ENCODE assay signal across 7 mouse cellular contexts in genomic region chr16:94328881-94329867, GRCm38 (mm10). TPM values are rescaled to one million over a fixed set of nuclear protein-coding genes. Genes with fewer than 3 reads are reported as not detected.
DNase-seq lines count a peak whose midpoint lies in the region; ATAC-seq and TF ChIP-seq lines count a peak whose summit lies in the region.

No protein-coding gene starts in this region.

- peaks cover 0 to 1% of the 10 kb centered on the region in 2 experiments for H3K36me3 ChIP-seq in CH12.LX (replicated peaks in 1 of 2; ENCODE audit: control insufficient read depth in 1 of 2, insufficient read depth in 1 of 2, low read length in 1 of 2)
- H3K36me3 ChIP-seq in forebrain, embryonic 15.5 days, result no peaks in the 10 kb centered on the region
- H3K36me3 ChIP-seq in liver, embryonic 13.5 days, result no peaks in the 10 kb centered on the region
- no peaks in the 10 kb centered on the region for H3K36me3 ChIP-seq in stomach, embryonic 14.5 days (ENCODE audit: control insufficient read depth, insufficient read depth, low read length)

- dilution Hi-C loops in CH12.LX (cut with MboI; ENCODE audit: extremely low pct_ligation_motif_present, extremely low pct_unique_long_range_greater_than_20kb, low sequenced_read_pairs), result no loop called here

- no peaks in the 10 kb centered on the region for H3K79me2 ChIP-seq in CH12.LX (replicated peaks; ENCODE audit: control insufficient read depth, extremely low read depth, insufficient read depth, poor library complexity, severe bottlenecking)

- peak overlapping the region; percentile 42 for H3K27ac ChIP-seq in CH12.LX (ENCODE audit: insufficient read depth, low read depth)
- no peak overlapping the region for H3K27ac ChIP-seq in forebrain, embryonic 15.5 days (replicated peaks)
- no peak overlapping the region for H3K27ac ChIP-seq in liver, embryonic 13.5 days
- no peak overlapping the region for H3K27ac ChIP-seq in stomach, embryonic 14.5 days (ENCODE audit: low read length)

- H3K4me1 ChIP-seq in CH12.LX (ENCODE audit: control insufficient read depth in 1 of 2, insufficient read depth in 2 of 2), result peaks cover 7 to 38% of the 10 kb centered on the region in 2 experiments
- H3K4me1 ChIP-seq in forebrain, embryonic 15.5 days, result peaks cover 31% of the 10 kb centered on the region
- H3K4me1 ChIP-seq in liver, embryonic 13.5 days (replicated peaks), result peaks cover 36% of the 10 kb centered on the region
- H3K4me1 ChIP-seq in stomach, embryonic 14.5 days (ENCODE audit: control insufficient read depth, insufficient read depth, low read length), result no peaks in the 10 kb centered on the region; the same call in 1 of the 2 replicates

- H3K27me3 ChIP-seq in CH12.LX (replicated peaks), result no peaks in the 10 kb centered on the region
- peaks cover 16% of the 10 kb centered on the region for H3K27me3 ChIP-seq in forebrain, embryonic 15.5 days
- H3K27me3 ChIP-seq in liver, embryonic 13.5 days, result peaks cover 32% of the 10 kb centered on the region
- no peaks in the 10 kb centered on the region for H3K27me3 ChIP-seq in stomach, embryonic 14.5 days (ENCODE audit: control insufficient read depth, insufficient read depth, low read length)

- ATAC-seq in forebrain, embryonic 15.5 days (replicated peaks), result no peak
- no peak for ATAC-seq in liver, embryonic 13.5 days (ENCODE audit: low read depth)
- no peak for ATAC-seq in stomach, embryonic 14.5 days (ENCODE audit: insufficient number of reproducible peaks, insufficient read depth, low FRiP score, low read depth)

- H3K9me3 ChIP-seq in CH12.LX (replicated peaks; ENCODE audit: low read length), result no peaks in the 10 kb centered on the region
- no peaks in the 10 kb centered on the region for H3K9me3 ChIP-seq in forebrain, embryonic 15.5 days
- no peaks in the 10 kb centered on the region for H3K9me3 ChIP-seq in liver, embryonic 13.5 days (replicated peaks)
- no peaks in the 10 kb centered on the region for H3K9me3 ChIP-seq in stomach, embryonic 14.5 days (ENCODE audit: control insufficient read depth, low read depth, low read length)

- 7% methylated on average over 25 of the region's 25 CpGs for WGBS in forebrain, embryonic 15.5 days
- 20% methylated on average over 25 of the region's 25 CpGs for WGBS in liver, embryonic 13.5 days (ENCODE audit: insufficient replicate concordance)
- WGBS in stomach, embryonic 14.5 days, result 13% methylated on average over 25 of the region's 25 CpGs

- TF ChIP-seq POLR2A in CH12.LX (IDR thresholded peaks at IDR 0.05; ENCODE audit: low read depth, low read length), result peak; percentile 32; the same call in 1 of the 2 replicates

- TF ChIP-seq EP300 in CH12.LX (IDR thresholded peaks at IDR 0.05; ENCODE audit: low read length), result no peak

- H3K4me3 ChIP-seq in CH12.LX (replicated peaks in 1 of 3; ENCODE audit: low read depth in 2 of 3, low read length in 2 of 3, poor library complexity in 1 of 3), result peak overlapping the region in 2 of 3 experiments; percentile 21 to 66
- H3K4me3 ChIP-seq in forebrain, embryonic 15.5 days, result peak overlapping the region; percentile 40
- peak overlapping the region; percentile 63 for H3K4me3 ChIP-seq in liver, embryonic 13.5 days (replicated peaks)
- peak overlapping the region; percentile 45 for H3K4me3 ChIP-seq in stomach, embryonic 14.5 days (ENCODE audit: low read depth, low read length)

- DNase-seq in B cell, adult 2 months, result peak; percentile 39 to 43
- DNase-seq in CH12.LX (ENCODE audit: extremely low read depth), result peak; percentile 45
- DNase-seq in liver, embryonic 13.5 days, result no peak
- DNase-seq in spleen, adult 12 weeks (ENCODE audit: low spot score), result no peak
- no peak for DNase-seq in thymus, postnatal 10 days (ENCODE audit: low spot score in 2 of 2)

- peak overlapping the region; percentile 55 for H3K9ac ChIP-seq in CH12.LX (ENCODE audit: insufficient read depth, low read depth)
- H3K9ac ChIP-seq in forebrain, embryonic 15.5 days (replicated peaks), result no peak overlapping the region
- peak overlapping the region; percentile 66 for H3K9ac ChIP-seq in liver, embryonic 13.5 days
- H3K9ac ChIP-seq in stomach, embryonic 14.5 days (replicated peaks; ENCODE audit: low read depth, low read length), result no peak overlapping the region; the same call in 1 of the 2 replicates

- no peak for TF ChIP-seq CTCF in CH12.LX (conservative IDR thresholded peaks at IDR 0.05 in 1 of 2, IDR thresholded peaks at IDR 0.05 in 1 of 2; ENCODE audit: low read depth in 2 of 2, low read length in 2 of 2)

- TF ChIP-seq RAD21 in CH12.LX (IDR thresholded peaks at IDR 0.05; ENCODE audit: low read depth, low read length), result no peak

- in situ Hi-C loops in CH12.LX (cut with MboI; ENCODE audit: low pct_ligation_motif_present, low pct_unique_long_range_greater_than_20kb, low sequenced_read_pairs), result no loop called here

- peak overlapping the region; percentile 70 for H3K4me2 ChIP-seq in CH12.LX (ENCODE audit: insufficient read depth, low read depth, poor library complexity, severe bottlenecking)
- H3K4me2 ChIP-seq in forebrain, embryonic 15.5 days (replicated peaks), result peak overlapping the region; percentile 80
- peak overlapping the region; percentile 84 for H3K4me2 ChIP-seq in liver, embryonic 13.5 days
- H3K4me2 ChIP-seq in stomach, embryonic 14.5 days (replicated peaks; ENCODE audit: low read depth, low read length), result peak overlapping the region; percentile 77

TF ChIP-seq in CH12.LX, 34 proteins besides CTCF, POLR2A, EP300 and RAD21 (continues in another document):
- TF ChIP-seq RCOR1 (conservative IDR thresholded peaks at IDR 0.05; ENCODE audit: low read depth, low read length) (0 out of 2 replicates have a peak, but pooled peaks have one; percentile 53), UBTF (IDR thresholded peaks at IDR 0.05; ENCODE audit: low read depth, low read length) (no peak), KAT2A (IDR thresholded peaks at IDR 0.05; ENCODE audit: insufficient replicate concordance, low read length) (no peak), GABPA (IDR thresholded peaks at IDR 0.05; ENCODE audit: insufficient replicate concordance, low read depth, low read length) (no peak), E2F4 (IDR thresholded peaks at IDR 0.05; ENCODE audit: insufficient replicate concordance, low read depth, low read length) (no peak), MEF2A (IDR thresholded peaks at IDR 0.05; ENCODE audit: borderline replicate concordance, low read depth, low read length) (0 out of 2 replicates have a peak, but pooled peaks have one; percentile 37), CHD1 (IDR thresholded peaks at IDR 0.05; ENCODE audit: low read depth, low read length) (no peak), CHD2 (IDR thresholded peaks at IDR 0.05; ENCODE audit: low read length) (peak; percentile 43; the same call in 1 of the 2 replicates), USF1 (IDR thresholded peaks at IDR 0.05; ENCODE audit: low read depth, low read length) (no peak), IRF4 (IDR thresholded peaks at IDR 0.05; ENCODE audit: low read depth, low read length) (peak; percentile 37; the same call in 1 of the 2 replicates), MXI1 (IDR thresholded peaks at IDR 0.05; ENCODE audit: low read depth, low read length) (peak; percentile 68), TBP (conservative IDR thresholded peaks at IDR 0.05; ENCODE audit: low read depth, low read length) (no peak), ELF1 (IDR thresholded peaks at IDR 0.05; ENCODE audit: low read depth, low read length) (no peak), ZKSCAN1 (IDR thresholded peaks at IDR 0.05; ENCODE audit: borderline replicate concordance, low read depth, low read length) (no peak), ZMIZ1 (IDR thresholded peaks at IDR 0.05; ENCODE audit: low read depth, low read length) (no peak), JUN (IDR thresholded peaks at IDR 0.05; ENCODE audit: insufficient read depth, low read depth, low read length) (no peak), SMC3 (IDR thresholded peaks at IDR 0.05; ENCODE audit: low read depth, low read length) (no peak), MAX (IDR thresholded peaks at IDR 0.05; ENCODE audit: low read length) (no peak), MAZ (IDR thresholded peaks at IDR 0.05; ENCODE audit: low read depth, low read length) (peak; percentile 51), HCFC1 (IDR thresholded peaks at IDR 0.05; ENCODE audit: low read depth, low read length) (no peak; the same call in 1 of the 2 replicates), NELFE (IDR thresholded peaks at IDR 0.05; ENCODE audit: low read depth, low read length) (peak; percentile 21; the same call in 1 of the 2 replicates)

RNA-seq across cellular contexts. Expression of gene Ripply3, which starts 1.0 kb away (rescaled TPM):
- total RNA-seq in CH12.LX (2012; rRNA removed) (6.1 and 6.5 TPM in 2 replicates), CH12.LX (2014; rRNA removed) (0.20 and 0.28 TPM in 2 replicates)
- polyA plus RNA-seq in CH12.LX (2012; ENCODE audit: insufficient read length, low read depth), result 1.0 and 1.3 TPM in 2 replicates
- polyA plus RNA-seq in forebrain, embryonic 15.5 days (2015; fragmentation: Nextera tagmentation; extraction: Ambion mirVana), result 0.91 and 1.3 TPM in 2 replicates
- polyA plus RNA-seq in liver, embryonic 13.5 days (2015; fragmentation: Nextera tagmentation; extraction: Ambion mirVana), result 1.5 and 1.7 TPM in 2 replicates
- 5.9 and 7.3 TPM in 2 replicates for polyA plus RNA-seq in stomach, embryonic 14.5 days (2014; fragmentation: Nextera tagmentation; extraction: Ambion mirVana)

RNA-seq across cellular contexts. Expression of gene Hlcs, which starts 15.8 kb away (rescaled TPM):
- total RNA-seq in CH12.LX (2012; rRNA removed), result 7.8 and 9.4 TPM in 2 replicates
- 4.2 and 5.3 TPM in 2 replicates for total RNA-seq in CH12.LX (2014; rRNA removed)
- 11.3 and 12.5 TPM in 2 replicates for polyA plus RNA-seq in CH12.LX (2012; ENCODE audit: insufficient read length, low read depth)
- 7.7 and 8.7 TPM in 2 replicates for polyA plus RNA-seq in forebrain, embryonic 15.5 days (2015; fragmentation: Nextera tagmentation; extraction: Ambion mirVana)
- polyA plus RNA-seq in liver, embryonic 13.5 days (2015; fragmentation: Nextera tagmentation; extraction: Ambion mirVana), result 2.5 and 2.9 TPM in 2 replicates
- 10.7 and 10.8 TPM in 2 replicates for polyA plus RNA-seq in stomach, embryonic 14.5 days (2014; fragmentation: Nextera tagmentation; extraction: Ambion mirVana)

RNA-seq across cellular contexts. Expression of gene Ttc3, which starts 41.2 kb away (rescaled TPM):
- total RNA-seq in CH12.LX (2012; rRNA removed) (65.2 and 74.5 TPM in 2 replicates), CH12.LX (2014; rRNA removed) (59.0 TPM in 2 replicates)
- 67.7 and 73.4 TPM in 2 replicates for polyA plus RNA-seq in CH12.LX (2012; ENCODE audit: insufficient read length, low read depth)
- polyA plus RNA-seq in forebrain, embryonic 15.5 days (2015; fragmentation: Nextera tagmentation; extraction: Ambion mirVana), result 783 and 832 TPM in 2 replicates
- polyA plus RNA-seq in liver, embryonic 13.5 days (2015; fragmentation: Nextera tagmentation; extraction: Ambion mirVana), result 29.6 and 31.9 TPM in 2 replicates
- polyA plus RNA-seq in stomach, embryonic 14.5 days (2014; fragmentation: Nextera tagmentation; extraction: Ambion mirVana), result 307 and 308 TPM in 2 replicates

RNA-seq across cellular contexts. Expression of gene Pigp, which starts 42.5 kb away (rescaled TPM):
- total RNA-seq in CH12.LX (2012; rRNA removed), result 55.9 and 63.8 TPM in 2 replicates
- 163 and 167 TPM in 2 replicates for total RNA-seq in CH12.LX (2014; rRNA removed)
- 103 and 104 TPM in 2 replicates for polyA plus RNA-seq in CH12.LX (2012; ENCODE audit: insufficient read length, low read depth)
- polyA plus RNA-seq in forebrain, embryonic 15.5 days (2015; fragmentation: Nextera tagmentation; extraction: Ambion mirVana), result 113 and 121 TPM in 2 replicates
- polyA plus RNA-seq in liver, embryonic 13.5 days (2015; fragmentation: Nextera tagmentation; extraction: Ambion mirVana), result 55.5 and 58.3 TPM in 2 replicates
- polyA plus RNA-seq in stomach, embryonic 14.5 days (2014; fragmentation: Nextera tagmentation; extraction: Ambion mirVana), result 105 and 112 TPM in 2 replicates

Comparison
In these comparisons a context has a peak if more than half of its experiments do, and no peak if none do; other contexts are left out.
1. DNase-seq: peak in B cell, adult 2 months (2 of 2) and CH12.LX (single experiment); none in liver, embryonic 13.5 days (single experiment), spleen, adult 12 weeks (single experiment) and thymus, postnatal 10 days (0 of 2).
2. H3K9ac ChIP-seq: peak in CH12.LX (single experiment) and liver, embryonic 13.5 days (single experiment); none in forebrain, embryonic 15.5 days (single experiment) and stomach, embryonic 14.5 days (single experiment).
3. Peak in every context shown above with its lines, with median percentiles within 50 percentile points of each other: H3K4me2 ChIP-seq and H3K4me3 ChIP-seq.